Mouse (Mus musculus): ENCODE results near the gene Opa3. TPM values are rescaled to one million over a fixed set of nuclear protein-coding genes. Genes with fewer than 3 reads are reported as not detected.

Opa3 gene
- polyA plus RNA-seq, 1 experiment from 2014 or later = 40.6 TPM

GRCm38 (mm10) chr7:19202065-19202850 lies 25.9 kb upstream of the Opa3 start:
- no peak for ATAC-seq (replicated peaks)
- H3K9me3 ChIP-seq = no peaks in the 10 kb centered on the region
- H3K9ac ChIP-seq (replicated peaks) = no peak overlapping the region
- no peak overlapping the region for H3K4me3 ChIP-seq
- WGBS = 60% methylated on average over 15 of the region's 15 CpGs
- no peak overlapping the region for H3K27ac ChIP-seq (replicated peaks)
- H3K36me3 ChIP-seq = peaks cover 53% of the 10 kb centered on the region
- H3K4me2 ChIP-seq (replicated peaks) = no peak overlapping the region
- H3K27me3 ChIP-seq = no peaks in the 10 kb centered on the region
- no peaks in the 10 kb centered on the region for H3K4me1 ChIP-seq

DNA sequence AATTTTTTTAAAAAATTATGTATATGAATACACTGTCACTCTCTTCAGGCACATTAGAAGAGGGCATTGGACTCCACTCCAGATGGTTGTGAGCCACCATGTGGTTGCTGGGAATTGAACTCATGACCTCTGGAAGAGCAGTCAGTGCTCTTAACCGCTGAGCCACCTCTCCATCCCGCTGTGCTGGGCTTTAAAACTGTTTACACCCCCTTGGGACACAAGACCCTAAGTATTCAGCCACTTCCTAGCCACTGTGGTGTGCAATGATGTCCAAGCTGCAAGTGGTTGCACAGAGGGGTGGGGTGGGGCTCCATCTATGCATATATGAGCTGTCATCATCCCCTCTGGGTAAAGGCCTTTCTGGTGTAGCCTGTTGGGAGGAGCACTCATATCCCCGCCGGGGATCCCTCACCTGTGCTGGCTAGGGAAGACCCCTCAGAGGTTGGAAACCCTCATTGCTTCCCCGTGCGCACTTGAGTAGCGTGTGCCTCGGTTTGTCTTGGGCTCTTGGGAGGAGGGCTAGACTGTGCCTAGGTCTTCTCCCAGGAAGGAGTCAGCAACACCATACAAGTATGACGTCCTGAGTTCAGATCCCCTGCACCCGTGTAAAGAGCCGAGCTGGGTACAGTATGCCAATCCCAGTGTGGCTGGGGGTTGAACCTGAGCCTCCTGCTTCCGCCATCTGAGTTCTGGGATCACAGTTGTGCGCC lies 19.8 kb upstream of the Opa3 start:
- ATAC-seq (replicated peaks) = 0 out of 2 replicates have a peak, but pooled peaks have one; percentile 12
- Histone ChIP-seq H3K27ac (replicated peaks) (no peak overlapping the region), H3K36me3 (peaks cover 23% of the 10 kb centered on the region), H3K9me3 (no peaks in the 10 kb centered on the region), H3K4me1 (peaks cover 8% of the 10 kb centered on the region), H3K4me2 (replicated peaks) (no peak overlapping the region), H3K27me3 (no peaks in the 10 kb centered on the region), H3K9ac (replicated peaks) (no peak overlapping the region), H3K4me3 (no peak overlapping the region)
- 82% methylated on average over 13 of the region's 13 CpGs for WGBS

DNA sequence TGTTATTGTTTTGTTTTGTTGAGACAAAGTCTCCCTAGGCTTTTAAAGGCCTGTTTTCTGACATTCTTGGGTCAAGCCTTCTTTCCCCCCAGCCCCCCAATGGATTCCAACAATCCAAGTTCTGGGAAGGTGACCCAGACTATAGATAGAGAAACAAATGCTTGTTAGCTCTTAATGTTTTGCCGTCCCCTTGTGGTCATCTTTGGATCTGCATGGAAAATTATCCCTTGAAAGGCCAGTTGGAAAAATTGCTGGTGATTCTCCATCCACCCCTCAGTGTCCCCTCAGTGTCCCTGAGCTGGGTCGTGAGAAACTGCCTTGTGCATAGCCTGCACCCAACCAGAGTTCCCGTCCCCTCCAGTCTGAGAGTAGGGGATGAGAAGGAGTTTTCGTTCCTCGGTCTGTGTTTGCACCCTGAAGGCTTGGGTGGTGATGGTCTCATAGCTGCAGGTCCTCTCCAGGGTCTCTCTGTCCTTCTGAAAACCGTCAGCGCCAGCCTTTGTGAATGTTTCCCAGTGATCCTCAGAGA lies 19.1 kb upstream of the Opa3 start:
- ATAC-seq (replicated peaks) = no peak
- no peak overlapping the region for H3K9ac ChIP-seq (replicated peaks)
- H3K4me1 ChIP-seq = peaks cover 8% of the 10 kb centered on the region
- 53% methylated on average over 7 of the region's 7 CpGs for WGBS
- peaks cover 20% of the 10 kb centered on the region for H3K36me3 ChIP-seq
- no peaks in the 10 kb centered on the region for H3K27me3 ChIP-seq
- no peak overlapping the region for H3K4me2 ChIP-seq (replicated peaks)
- H3K9me3 ChIP-seq = no peaks in the 10 kb centered on the region
- H3K4me3 ChIP-seq = no peak overlapping the region
- no peak overlapping the region for H3K27ac ChIP-seq (replicated peaks)

DNA sequence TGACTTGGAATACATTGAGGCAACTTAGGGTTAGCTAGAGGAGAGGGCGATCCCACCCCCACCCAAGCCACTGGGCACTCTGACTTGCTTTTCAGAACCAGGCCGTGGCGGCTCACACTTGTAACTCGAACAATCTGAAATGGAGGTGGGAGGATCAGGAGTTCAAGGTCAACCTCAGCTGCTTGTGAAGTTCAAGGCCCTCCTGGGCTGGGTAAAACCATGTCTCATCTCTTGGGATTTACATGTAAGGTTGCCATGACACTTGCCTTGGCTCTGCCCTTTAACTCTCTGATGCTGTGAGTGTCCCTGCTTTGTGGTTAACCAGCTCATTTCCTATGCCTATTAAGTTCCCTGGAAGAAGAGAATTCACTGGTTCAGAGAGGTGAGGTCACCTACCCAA lies 18.6 kb upstream of the Opa3 start:
- Histone ChIP-seq H3K4me3 (no peak overlapping the region), H3K36me3 (peaks cover 16% of the 10 kb centered on the region), H3K9me3 (no peaks in the 10 kb centered on the region), H3K27ac (replicated peaks) (no peak overlapping the region), H3K9ac (replicated peaks) (no peak overlapping the region), H3K4me1 (peaks cover 8% of the 10 kb centered on the region), H3K27me3 (no peaks in the 10 kb centered on the region), H3K4me2 (replicated peaks) (no peak overlapping the region)
- ATAC-seq (replicated peaks) = no peak
- 81% methylated on average over 4 of the region's 4 CpGs for WGBS

DNA sequence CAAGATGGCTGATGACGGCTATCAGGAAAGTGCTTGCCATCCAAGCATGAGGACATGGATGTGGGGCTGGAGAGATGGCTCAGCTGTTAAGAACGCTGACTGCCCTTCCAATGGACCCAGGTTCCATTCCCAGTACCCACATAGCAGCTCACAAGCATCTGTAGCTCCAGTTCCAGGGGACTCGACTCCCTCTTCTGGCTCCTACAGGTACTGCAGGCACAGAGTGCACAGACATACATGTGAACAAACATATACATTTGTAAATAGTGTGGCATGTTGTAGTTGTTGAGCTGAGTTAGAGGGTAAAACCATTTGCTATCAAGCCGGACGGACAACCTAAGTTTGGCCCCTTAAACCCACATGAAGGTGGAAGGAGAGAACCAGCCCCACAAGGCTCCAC lies 18.1 kb upstream of the Opa3 start:
- Histone ChIP-seq H3K4me1 (peaks cover 8% of the 10 kb centered on the region), H3K4me3 (no peak overlapping the region), H3K27ac (replicated peaks) (no peak overlapping the region), H3K9me3 (no peaks in the 10 kb centered on the region), H3K27me3 (no peaks in the 10 kb centered on the region), H3K9ac (replicated peaks) (no peak overlapping the region), H3K4me2 (replicated peaks) (no peak overlapping the region), H3K36me3 (peaks cover 10% of the 10 kb centered on the region)
- no peak for ATAC-seq (replicated peaks)
- 90% methylated on average over 5 of the region's 5 CpGs for WGBS

GRCm38 (mm10) chr7:19211041-19211675 lies 17.0 kb upstream of the Opa3 start:
- H3K4me2 ChIP-seq (replicated peaks) = no peak overlapping the region
- no peak overlapping the region for H3K4me3 ChIP-seq
- WGBS = 63% methylated on average over 5 of the region's 5 CpGs
- no peaks in the 10 kb centered on the region for H3K9me3 ChIP-seq
- H3K36me3 ChIP-seq = no peaks in the 10 kb centered on the region
- no peak for ATAC-seq (replicated peaks)
- peaks cover 8% of the 10 kb centered on the region for H3K4me1 ChIP-seq
- H3K27me3 ChIP-seq = no peaks in the 10 kb centered on the region
- no peak overlapping the region for H3K9ac ChIP-seq (replicated peaks)
- H3K27ac ChIP-seq (replicated peaks) = no peak overlapping the region

GRCm38 (mm10) chr7:19211996-19212755 lies 16.0 kb upstream of the Opa3 start, which contains the start of gene Gpr4:
Gene Gpr4 (plus strand): TSS chr7:19212538.
- Histone ChIP-seq H3K36me3 (no peaks in the 10 kb centered on the region), H3K27ac (replicated peaks) (no peak within 1 kb of the TSS), H3K9me3 (no peaks in the 10 kb centered on the region), H3K4me2 (replicated peaks) (peak within 1 kb of the TSS; percentile 85), H3K4me3 (peak within 1 kb of the TSS; percentile 49), H3K9ac (replicated peaks) (peak within 1 kb of the TSS; percentile 57), H3K4me1 (peaks cover 8% of the 10 kb centered on the region), H3K27me3 (no peaks in the 10 kb centered on the region)
- peak; percentile 51 for ATAC-seq (replicated peaks)
- 3% methylated on average over 23 of the region's 30 CpGs for WGBS

DNA sequence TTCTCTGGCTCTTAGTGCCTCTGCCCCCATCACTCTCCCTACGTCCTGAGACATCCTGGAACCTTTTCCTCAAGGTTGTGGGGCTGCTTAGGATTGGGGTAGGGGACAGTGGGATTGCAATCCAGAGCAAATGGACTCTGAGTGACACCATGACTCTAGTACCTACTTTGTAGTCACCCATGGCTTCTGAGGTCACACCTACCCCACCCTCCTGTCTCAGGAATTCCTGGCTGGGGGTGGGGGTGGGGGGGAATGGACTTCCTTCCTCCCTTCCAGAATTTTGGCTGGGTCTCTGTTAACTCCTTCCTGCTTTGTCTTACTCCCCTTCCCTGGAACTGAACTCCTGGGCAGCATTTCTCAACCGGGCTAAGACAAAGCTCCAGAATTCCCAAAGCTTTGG lies 14.7 kb upstream of the Opa3 start:
- 85% methylated on average over 2 of the region's 2 CpGs for whole genome bisulfite sequencing
- Histone ChIP-seq H3K4me3 (no peak overlapping the region), H3K9me3 (no peaks in the 10 kb centered on the region), H3K27ac (replicated peaks) (no peak overlapping the region), H3K4me2 (replicated peaks) (no peak overlapping the region), H3K36me3 (no peaks in the 10 kb centered on the region), H3K9ac (replicated peaks) (no peak overlapping the region), H3K4me1 (peaks cover 8% of the 10 kb centered on the region), H3K27me3 (no peaks in the 10 kb centered on the region)
- no peak for ATAC-seq (replicated peaks)

DNA sequence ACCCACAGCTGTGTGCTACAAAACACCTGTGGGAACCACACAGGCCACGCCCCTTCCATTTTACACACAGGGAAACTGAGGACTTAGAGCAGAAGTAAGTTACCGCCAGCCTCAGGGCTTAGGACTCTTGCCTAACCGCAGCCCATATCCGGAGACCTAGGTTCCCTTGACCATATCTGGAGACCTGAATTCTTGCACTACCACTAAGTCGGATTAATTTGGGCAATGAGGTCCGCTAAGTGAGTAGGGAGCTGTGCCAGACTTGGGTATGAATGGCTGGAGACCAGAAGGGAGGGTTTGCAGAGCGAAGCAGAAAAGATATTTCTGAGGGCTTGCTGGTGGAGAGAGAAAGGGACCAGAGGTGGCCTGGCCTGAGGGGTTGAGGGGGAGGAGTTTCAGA lies 13.8 kb upstream of the Opa3 start:
- Histone ChIP-seq H3K36me3 (no peaks in the 10 kb centered on the region), H3K9me3 (no peaks in the 10 kb centered on the region), H3K27me3 (no peaks in the 10 kb centered on the region), H3K4me3 (no peak overlapping the region), H3K9ac (replicated peaks) (no peak overlapping the region), H3K27ac (replicated peaks) (no peak overlapping the region), H3K4me1 (peaks cover 8% of the 10 kb centered on the region), H3K4me2 (replicated peaks) (no peak overlapping the region)
- WGBS = 60% methylated on average over 7 of the region's 7 CpGs
- no peak for ATAC-seq (replicated peaks)

- Histone ChIP-seq H3K27me3 (no peaks in the 10 kb centered on the region), H3K4me1 (peaks cover 8% of the 10 kb centered on the region), H3K4me3 (no peak overlapping the region), H3K4me2 (replicated peaks) (no peak overlapping the region), H3K9me3 (no peaks in the 10 kb centered on the region), H3K36me3 (no peaks in the 10 kb centered on the region), H3K9ac (replicated peaks) (no peak overlapping the region), H3K27ac (replicated peaks) (no peak overlapping the region)
- 74% methylated on average over 9 of the region's 9 CpGs for WGBS
- ATAC-seq (replicated peaks) = no peak
Observed at GRCm38 (mm10) chr7:19214940-19215339, 13.2 kb upstream of the Opa3 start.

- Histone ChIP-seq H3K4me3 (no peak overlapping the region), H3K36me3 (no peaks in the 10 kb centered on the region), H3K4me1 (peaks cover under 1% of the 10 kb centered on the region; the same call in 1 of the 2 replicates), H3K27me3 (no peaks in the 10 kb centered on the region), H3K9ac (replicated peaks) (no peak overlapping the region), H3K9me3 (no peaks in the 10 kb centered on the region), H3K4me2 (replicated peaks) (no peak overlapping the region), H3K27ac (replicated peaks) (no peak overlapping the region)
- WGBS = 74% methylated on average over 5 of the region's 5 CpGs
- no peak for ATAC-seq (replicated peaks)
Observed at GRCm38 (mm10) chr7:19217492-19217891, 10.6 kb upstream of the Opa3 start.

All from forebrain, embryonic 15.5 days (tissue).